Mouse (Mus musculus) liver, embryonic 11.5 days (tissue): Measurements from ENCODE around the gene Thbs3. TPM values are rescaled to one million over a fixed set of nuclear protein-coding genes. Genes with fewer than 3 reads are reported as not detected.
A peak's percentile ranks its signal among the peaks of the same experiment; 100 is the strongest.

Source experiments
- ATAC-seq: fragments of 200-750 bp; cut with Nextera tagmentation; replicated peaks from 2 replicates; pipeline ENCODE4 v1.8.0; 2017; ENCODE audit warnings: moderate number of reproducible peaks, mild to moderate bottlenecking, moderate TSS enrichment, moderate library complexity; ENCODE audit not compliant: low FRiP score
- DNase-seq: peaks from one replicate; pipeline ENCODE4 v3.0.0-alpha.2; 2017; ENCODE audit warnings: low spot score
- H3K27ac ChIP-seq: fragments of 300-500 bp; sonication (generic); 2 replicates; pipeline ENCODE4 v1.5.1; 2014; ENCODE audit warnings: mild to moderate bottlenecking, low read depth, low read length, control low read depth
- H3K27me3 ChIP-seq: fragments of 300-500 bp; sonication (generic); replicated peaks from 2 replicates; pipeline ENCODE4 v1.6.1; 2014; ENCODE audit warnings: low read length, mixed read lengths; ENCODE audit not compliant: control insufficient read depth, insufficient read depth
- H3K36me3 ChIP-seq: fragments of 300-500 bp; sonication (generic); 2 replicates; pipeline ENCODE4 v1.6.1; 2014; ENCODE audit warnings: mild to moderate bottlenecking, low read length, moderate library complexity, mixed read lengths; ENCODE audit not compliant: control insufficient read depth, insufficient read depth
- H3K4me1 ChIP-seq: fragments of 300-500 bp; sonication (generic); replicated peaks from 2 replicates; pipeline ENCODE4 v1.6.1; 2014; ENCODE audit warnings: low read length, mixed read lengths; ENCODE audit not compliant: control insufficient read depth, insufficient read depth
- H3K4me2 ChIP-seq: fragments of 300-500 bp; sonication (generic); 2 replicates; pipeline ENCODE4 v1.6.1; 2014; ENCODE audit warnings: mild to moderate bottlenecking, control low read depth, moderate library complexity
- H3K4me3 ChIP-seq: fragments of 300-500 bp; sonication (generic); 2 replicates; pipeline ENCODE4 v1.5.1; 2014; ENCODE audit warnings: low read depth, low read length, control low read depth
- H3K9ac ChIP-seq: fragments of 300-500 bp; sonication (generic); 2 replicates; pipeline ENCODE4 v1.6.1; 2014; ENCODE audit warnings: low read depth, low read length, control low read depth
- H3K9me3 ChIP-seq: fragments of 300-500 bp; sonication (generic); 2 replicates; pipeline ENCODE4 v1.6.1; 2016; ENCODE audit warnings: low read length, inconsistent platforms, mixed read lengths; ENCODE audit not compliant: control insufficient read depth
- WGBS: fragments of 180-500 bp; shearing (Covaris S2); extraction: QIAGEN DNeasy Blood & Tissue Kit; methylation state at CpG from one replicate; pipeline ENCODE4 v1.1.7; 2014; 5-methylcytosine and 5-hydroxymethylcytosine counted together
- polyA plus RNA-seq: library from polyadenylated mRNA; unstranded; fragments of >200 nt; fragmentation: Nextera tagmentation; extraction: Ambion mirVana; gene quantifications from 2 replicates; pipeline ENCODE4 v1.2.1, GENCODE M21; 2014

Gene Thbs3
- polyA plus RNA-seq, 1 experiment from 2014 or later = 5.9 TPM

DNA sequence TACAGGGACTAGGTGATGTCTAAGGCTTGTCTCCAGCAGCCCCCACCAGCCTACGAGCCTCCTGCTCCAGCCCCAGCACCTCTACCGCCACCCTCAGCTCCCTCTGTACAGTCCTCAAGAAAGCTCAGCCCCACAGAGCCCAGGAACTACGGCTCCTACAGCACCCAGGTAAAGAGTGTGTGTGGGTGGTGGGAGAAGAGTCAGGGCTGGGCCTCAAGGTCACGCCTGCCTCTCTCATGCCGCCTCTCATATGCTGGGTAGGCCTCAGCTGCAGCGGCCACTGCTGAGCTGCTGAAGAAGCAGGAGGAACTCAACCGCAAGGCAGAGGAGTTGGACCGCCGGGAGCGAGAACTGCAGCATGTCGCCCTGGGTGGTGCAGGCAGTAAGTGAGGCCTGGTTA, 35.9 kb upstream of the Thbs3 start:
- Histone ChIP-seq H3K27ac (0 out of 2 replicates have a peak overlapping the region, but pooled peaks have one; percentile 6), H3K4me3 (peak overlapping the region; percentile 84), H3K27me3 (no peaks in the 10 kb centered on the region), H3K4me1 (peaks cover 32% of the 10 kb centered on the region), H3K9ac (peak overlapping the region; percentile 90; the same call in 1 of the 2 replicates), H3K4me2 (peak overlapping the region; percentile 76), H3K36me3 (peaks cover 50% of the 10 kb centered on the region), H3K9me3 (no peaks in the 10 kb centered on the region)
- 85% methylated on average over 11 of the region's 11 CpGs for WGBS
- DNase-seq (no peak), ATAC-seq (no peak)

DNA sequence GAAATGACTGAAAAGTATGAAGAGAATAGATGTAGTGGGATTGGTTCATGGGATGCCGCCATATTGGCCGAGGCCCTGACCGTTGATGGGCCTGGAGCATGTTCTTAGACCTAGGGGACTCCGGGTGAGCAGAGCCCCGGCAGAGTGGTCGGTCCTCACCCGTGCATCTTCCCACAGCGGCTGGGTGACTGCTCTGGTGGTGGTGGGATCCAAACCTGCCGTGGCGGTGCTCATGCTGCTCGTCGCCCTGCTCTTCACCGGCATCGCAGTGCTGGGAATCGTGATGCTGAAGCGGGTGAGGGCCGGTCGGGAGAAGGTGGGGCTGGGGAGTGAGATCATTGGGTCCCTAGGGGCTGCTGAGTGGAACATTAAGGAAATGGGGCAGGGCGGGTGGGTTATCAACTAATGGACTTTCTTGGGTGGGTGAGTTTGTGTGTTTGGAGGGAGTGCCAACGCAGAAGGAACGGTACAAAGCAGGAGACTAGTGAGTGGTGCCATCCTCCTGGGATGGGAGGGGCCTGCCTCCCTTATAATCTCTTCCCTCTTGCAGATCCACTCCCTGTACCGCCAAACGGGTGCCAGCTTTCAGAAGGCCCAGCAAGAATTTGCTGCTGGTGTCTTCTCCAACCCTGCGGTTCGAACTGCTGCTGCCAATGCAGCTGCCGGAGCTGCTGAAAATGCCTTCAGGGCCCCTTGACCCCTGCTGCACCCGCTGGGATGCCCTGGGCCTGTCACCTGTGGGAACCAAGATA, 33.1 kb upstream of the Thbs3 start:
- H3K4me1 ChIP-seq = peaks cover 37% of the 10 kb centered on the region

DNA sequence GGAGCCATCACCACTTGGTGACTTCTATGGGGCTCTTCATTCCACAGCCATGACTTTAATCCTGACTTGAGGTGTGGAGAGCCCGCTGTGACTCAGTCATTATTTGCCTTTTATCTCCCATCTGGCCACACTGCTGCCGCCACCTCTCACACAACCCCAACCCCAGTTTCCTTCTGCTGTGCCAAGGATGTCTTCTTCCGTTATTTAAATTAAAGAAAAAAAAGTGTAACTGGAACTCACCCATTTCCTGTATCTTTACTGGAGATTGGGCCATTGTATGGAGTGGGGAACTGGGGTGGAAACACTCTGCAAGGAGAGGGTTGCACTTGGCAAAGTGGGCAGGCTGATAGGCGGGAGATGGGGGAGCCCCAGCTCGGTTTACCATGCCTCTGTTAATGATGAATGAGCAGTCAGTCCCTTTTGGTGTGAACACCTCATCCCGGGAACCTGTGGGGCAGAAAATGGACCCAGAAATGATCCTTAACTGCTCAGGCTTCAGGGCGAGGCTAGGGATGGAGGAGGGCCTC, 32.4 kb upstream of the Thbs3 start:
- peak overlapping the region; percentile 97 for H3K4me2 ChIP-seq
- H3K9me3 ChIP-seq = no peaks in the 10 kb centered on the region
- 44% methylated on average over 7 of the region's 7 CpGs for WGBS
- peak overlapping the region; percentile 56 for H3K27ac ChIP-seq
- H3K4me1 ChIP-seq = peaks cover 43% of the 10 kb centered on the region
- H3K4me3 ChIP-seq = peak overlapping the region; percentile 58
- peaks cover 31% of the 10 kb centered on the region for H3K36me3 ChIP-seq
- ATAC-seq (peak; percentile 13; the same call in 1 of the 2 replicates), DNase-seq (no peak)
- H3K27me3 ChIP-seq = no peaks in the 10 kb centered on the region
- H3K9ac ChIP-seq = peak overlapping the region; percentile 73

More for the DNA sequence above, 33.1 kb upstream of the Thbs3 start:
- no peaks in the 10 kb centered on the region for H3K27me3 ChIP-seq
- H3K27ac ChIP-seq = 0 out of 2 replicates have a peak overlapping the region, but pooled peaks have one; percentile 45
- H3K9me3 ChIP-seq = no peaks in the 10 kb centered on the region
- H3K9ac ChIP-seq = no peak overlapping the region
- peaks cover 31% of the 10 kb centered on the region for H3K36me3 ChIP-seq
- DNase-seq = no peak
- no peak for ATAC-seq
- 89% methylated on average over 27 of the region's 27 CpGs for WGBS
- H3K4me3 ChIP-seq = no peak overlapping the region
- no peak overlapping the region for H3K4me2 ChIP-seq

DNA sequence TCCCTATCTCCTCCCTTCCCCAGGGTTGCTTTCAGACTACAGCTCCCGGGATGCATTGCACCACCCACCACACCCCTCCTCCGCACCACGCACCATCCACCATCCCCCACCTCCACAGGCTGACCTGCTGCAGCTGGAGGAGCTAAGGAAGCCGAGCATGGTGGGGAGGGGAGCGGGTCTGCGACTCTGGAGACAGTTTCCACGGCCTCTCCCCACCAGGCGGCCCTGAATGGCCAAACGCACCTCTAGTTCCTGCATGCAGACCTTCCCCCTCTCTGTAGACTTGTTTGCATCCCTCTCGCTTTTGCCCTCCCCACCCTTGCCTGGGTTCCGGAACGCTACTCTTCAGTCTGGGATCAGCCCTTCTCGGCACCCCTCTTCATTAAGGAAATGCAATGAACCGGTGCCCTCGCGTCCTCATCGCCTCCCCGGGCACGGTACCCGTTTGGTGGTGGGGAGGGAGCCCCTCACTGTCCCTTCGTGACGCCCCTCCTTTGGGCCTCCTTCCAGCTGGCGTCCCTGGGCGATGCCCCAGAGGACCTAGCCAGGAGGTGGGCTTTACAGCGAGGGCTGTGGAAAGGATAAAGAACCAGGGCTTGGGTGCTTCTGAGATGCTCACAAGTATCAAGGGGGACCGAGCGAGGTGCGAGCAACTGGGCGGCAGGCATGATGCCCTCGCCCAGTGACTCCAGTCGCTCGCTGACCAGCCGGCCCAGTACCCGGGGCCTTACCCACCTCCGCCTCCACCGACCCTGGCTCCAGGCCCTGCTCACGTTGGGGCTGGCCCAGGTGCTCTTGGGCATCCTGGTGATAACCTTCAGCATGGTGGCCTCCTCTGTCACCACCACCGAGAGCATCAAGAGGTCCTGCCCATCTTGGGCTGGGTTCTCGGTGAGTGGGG, 31.7 kb upstream of the Thbs3 start, which contains the start of gene Fam189b:
TSS of gene Fam189b (plus strand) at position 86 of the 901 bp plus-strand sequence.
- peaks cover 31% of the 10 kb centered on the region for H3K36me3 ChIP-seq

DNA sequence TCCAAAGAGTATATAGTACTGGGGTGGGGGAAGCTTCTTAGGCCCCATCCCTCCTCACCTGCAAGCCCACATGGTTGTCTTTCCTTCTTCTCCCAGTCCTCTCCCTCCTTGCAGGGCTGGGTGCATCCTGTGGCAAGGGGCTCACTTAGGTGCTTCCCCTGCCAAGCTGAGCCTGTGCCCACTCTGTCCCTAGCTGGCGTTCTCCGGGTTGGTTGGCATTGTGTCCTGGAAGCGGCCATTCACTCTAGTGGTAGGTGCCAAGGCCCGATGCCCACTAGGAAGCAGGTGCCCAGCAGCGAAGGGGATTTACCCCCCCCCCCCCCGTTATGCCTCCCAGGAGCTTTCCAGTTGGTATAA, 31.0 kb upstream of the Thbs3 start:
- no peak overlapping the region for H3K27ac ChIP-seq
- peaks cover 35% of the 10 kb centered on the region for H3K4me1 ChIP-seq
- peaks cover 31% of the 10 kb centered on the region for H3K36me3 ChIP-seq
- H3K9ac ChIP-seq = peak overlapping the region; percentile 73
- DNase-seq = no peak
- no peaks in the 10 kb centered on the region for H3K9me3 ChIP-seq
- peak overlapping the region; percentile 97 for H3K4me2 ChIP-seq
- WGBS = 78% methylated on average over 6 of the region's 6 CpGs
- H3K4me3 ChIP-seq = peak overlapping the region; percentile 58
- no peak for ATAC-seq
- no peaks in the 10 kb centered on the region for H3K27me3 ChIP-seq

More for the DNA sequence above, 31.7 kb upstream of the Thbs3 start, which contains the start of gene Fam189b:
- Histone ChIP-seq H3K9ac (peak within 1 kb of the TSS; percentile 73), H3K4me1 (peaks cover 41% of the 10 kb centered on the region), H3K27me3 (no peaks in the 10 kb centered on the region), H3K4me2 (peak within 1 kb of the TSS; percentile 97), H3K27ac (peak within 1 kb of the TSS; percentile 60), H3K4me3 (peak within 1 kb of the TSS; percentile 58), H3K9me3 (no peaks in the 10 kb centered on the region)
- 19% methylated on average over 39 of the region's 39 CpGs for WGBS
- ATAC-seq = peak; percentile 93
- peak; percentile 85 for DNase-seq

DNA sequence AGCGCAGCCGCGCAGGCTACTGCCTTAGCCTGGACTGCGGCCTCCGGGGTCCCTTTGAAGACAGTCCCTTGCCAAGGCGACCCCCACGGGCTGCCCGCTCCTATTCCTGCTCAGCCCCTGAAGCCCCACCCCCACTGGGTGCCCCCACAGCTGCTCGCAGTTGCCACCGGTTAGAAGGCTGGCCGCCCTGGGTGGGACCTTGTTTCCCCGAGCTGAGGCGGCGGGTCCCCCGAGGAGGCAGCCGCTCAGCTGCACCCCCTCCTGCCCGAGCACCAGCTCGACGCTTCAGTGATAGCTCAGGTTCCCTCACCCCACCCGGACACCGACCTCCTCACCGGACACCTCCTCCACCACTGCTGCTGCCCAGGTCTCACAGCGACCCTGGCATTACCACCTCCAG, 27.8 kb upstream of the Thbs3 start:
- 0 out of 2 replicates have a peak overlapping the region, but pooled peaks have one; percentile 9 for H3K9ac ChIP-seq
- WGBS = 47% methylated on average over 23 of the region's 23 CpGs
- peak overlapping the region; percentile 19; the same call in 1 of the 2 replicates for H3K4me2 ChIP-seq
- no peak overlapping the region for H3K4me3 ChIP-seq
- H3K9me3 ChIP-seq = no peaks in the 10 kb centered on the region
- no peak overlapping the region for H3K27ac ChIP-seq
- peaks cover 32% of the 10 kb centered on the region for H3K4me1 ChIP-seq
- H3K27me3 ChIP-seq = no peaks in the 10 kb centered on the region
- DNase-seq = no peak
- ATAC-seq = no peak
- peaks cover 1% of the 10 kb centered on the region; the same call in 1 of the 2 replicates for H3K36me3 ChIP-seq

DNA sequence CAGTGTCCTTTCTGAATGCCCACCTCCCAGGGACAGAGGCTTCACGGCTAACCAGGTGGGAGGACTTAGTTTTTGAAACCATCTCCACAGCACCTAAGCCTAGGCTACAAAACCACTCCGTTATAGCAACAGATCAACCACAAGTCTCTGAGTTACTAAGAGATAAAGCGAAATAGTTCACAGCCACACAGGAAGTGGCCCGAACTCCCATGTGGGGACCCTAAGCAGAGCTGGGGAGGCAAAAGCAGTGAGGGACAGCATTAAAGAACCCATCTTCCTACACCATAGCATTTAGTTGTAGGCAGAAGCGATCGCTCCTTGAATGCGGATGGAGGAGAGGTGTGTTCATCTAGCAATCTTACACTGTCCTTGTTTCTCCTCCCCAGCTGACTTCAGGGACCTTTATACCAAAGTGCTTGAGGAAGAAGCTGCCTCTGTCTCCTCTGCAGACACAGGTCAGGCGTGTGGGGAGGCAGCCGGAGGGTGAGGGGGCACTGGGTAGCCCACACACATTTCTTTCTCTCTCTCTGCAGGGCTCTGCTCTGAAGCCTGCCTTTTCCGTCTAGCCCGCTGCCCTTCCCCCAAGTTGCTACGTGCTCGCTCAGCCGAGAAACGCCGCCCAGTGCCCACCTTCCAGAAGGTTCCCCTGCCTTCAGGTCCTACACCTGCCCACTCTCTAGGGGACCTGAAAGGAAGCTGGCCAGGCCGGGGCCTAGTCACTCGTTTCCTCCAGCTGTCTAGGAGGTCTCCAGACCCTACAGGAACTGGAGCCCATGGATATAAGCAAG, 27.1 kb upstream of the Thbs3 start:
- Histone ChIP-seq H3K4me1 (peaks cover 26% of the 10 kb centered on the region), H3K4me3 (no peak overlapping the region), H3K4me2 (0 out of 2 replicates have a peak overlapping the region, but pooled peaks have one; percentile 19), H3K9ac (0 out of 2 replicates have a peak overlapping the region, but pooled peaks have one; percentile 9), H3K27ac (no peak overlapping the region), H3K36me3 (no peaks in the 10 kb centered on the region), H3K9me3 (no peaks in the 10 kb centered on the region), H3K27me3 (no peaks in the 10 kb centered on the region)
- ATAC-seq = no peak
- WGBS = 64% methylated on average over 18 of the region's 18 CpGs
- DNase-seq = no peak

DNA sequence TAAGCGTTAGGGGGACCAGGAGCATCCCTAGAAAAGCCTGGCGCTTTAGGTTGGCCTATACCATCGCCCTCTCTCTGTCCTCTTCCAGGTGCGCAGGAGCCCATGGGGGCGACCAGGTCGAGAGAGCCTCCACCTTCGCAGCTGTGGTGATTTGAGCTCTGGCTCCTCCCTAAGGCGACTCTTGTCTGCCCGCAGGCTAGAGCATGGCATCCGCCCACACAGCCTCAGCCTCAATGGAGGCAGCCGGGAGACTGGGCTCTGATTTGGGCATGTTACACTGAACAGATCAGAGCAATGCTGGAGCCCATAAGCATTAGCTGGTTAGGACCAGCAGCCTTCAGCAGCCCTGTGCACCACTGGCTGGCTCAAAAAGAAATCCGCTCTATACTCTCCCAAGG, 26.5 kb upstream of the Thbs3 start:
- H3K4me2 ChIP-seq = no peak overlapping the region

More for the DNA sequence above, 26.5 kb upstream of the Thbs3 start:
- no peak overlapping the region for H3K9ac ChIP-seq
- no peaks in the 10 kb centered on the region for H3K36me3 ChIP-seq
- DNase-seq = no peak
- H3K27ac ChIP-seq = no peak overlapping the region
- H3K4me3 ChIP-seq = no peak overlapping the region
- peaks cover 22% of the 10 kb centered on the region for H3K4me1 ChIP-seq
- no peaks in the 10 kb centered on the region for H3K9me3 ChIP-seq
- WGBS = 78% methylated on average over 12 of the region's 12 CpGs
- no peak for ATAC-seq
- no peaks in the 10 kb centered on the region for H3K27me3 ChIP-seq
